Mouse (Mus musculus): ENCODE data around the gene Rere. TPM values are rescaled to one million over a fixed set of nuclear protein-coding genes. Genes with fewer than 3 reads are reported as not detected.

Rere gene
- polyA plus RNA-seq, 1 experiment: 26.2 TPM

- no peak overlapping the region for H3K4me3 ChIP-seq (ENCODE audit: control insufficient read depth, low read depth, low read length)
- H3K36me3 ChIP-seq (ENCODE audit: control insufficient read depth, insufficient read depth, low read length): no peaks in the 10 kb centered on the region
- H3K27ac ChIP-seq (ENCODE audit: control insufficient read depth, insufficient read depth, low read depth, low read length): no peak overlapping the region
- no peaks in the 10 kb centered on the region for H3K27me3 ChIP-seq (ENCODE audit: control insufficient read depth, insufficient read depth, low read length)
- TF ChIP-seq CTCF (IDR thresholded peaks at IDR 0.05; ENCODE audit: control insufficient read depth, insufficient read depth, insufficient replicate concordance, low read depth, low read length) (no peak), POLR2A (IDR thresholded peaks at IDR 0.05; ENCODE audit: control insufficient read depth, low read depth, low read length) (no peak)
- no peaks in the 10 kb centered on the region; the same call in 1 of the 2 replicates for H3K4me1 ChIP-seq (ENCODE audit: control insufficient read depth, insufficient read depth, low read length)
Measured at GRCm38 (mm10) chr4:150384405-150384804, 103.0 kb downstream of the Rere start.

DNA sequence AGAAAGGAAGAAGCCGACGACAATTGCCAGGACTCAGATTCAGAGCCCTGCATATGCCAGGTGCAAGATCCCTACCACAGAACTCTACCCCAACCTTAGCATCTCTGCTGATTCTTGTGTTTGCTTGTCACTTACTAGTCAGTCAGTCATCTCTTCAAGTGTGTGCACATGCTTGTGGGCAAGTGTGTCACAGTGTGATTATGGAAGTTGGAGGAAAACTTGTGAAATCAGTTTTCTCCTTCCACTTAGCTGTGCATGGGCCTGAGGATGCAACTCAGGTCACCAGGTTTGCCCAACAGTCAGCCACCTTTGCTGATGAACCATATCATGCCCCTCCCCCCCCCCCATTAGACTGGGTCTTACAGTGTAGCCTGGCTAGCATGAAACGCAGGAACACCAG lies 103.5 kb downstream of the Rere start:
- no peaks in the 10 kb centered on the region; the same call in 1 of the 2 replicates for H3K4me1 ChIP-seq (ENCODE audit: control insufficient read depth, insufficient read depth, low read length)
- H3K27ac ChIP-seq (ENCODE audit: control insufficient read depth, insufficient read depth, low read depth, low read length): no peak overlapping the region
- no peaks in the 10 kb centered on the region for H3K36me3 ChIP-seq (ENCODE audit: control insufficient read depth, insufficient read depth, low read length)
- no peaks in the 10 kb centered on the region for H3K27me3 ChIP-seq (ENCODE audit: control insufficient read depth, insufficient read depth, low read length)
- TF ChIP-seq CTCF (IDR thresholded peaks at IDR 0.05; ENCODE audit: control insufficient read depth, insufficient read depth, insufficient replicate concordance, low read depth, low read length) (no peak), POLR2A (IDR thresholded peaks at IDR 0.05; ENCODE audit: control insufficient read depth, low read depth, low read length) (no peak)
- no peak overlapping the region for H3K4me3 ChIP-seq (ENCODE audit: control insufficient read depth, low read depth, low read length)

DNA sequence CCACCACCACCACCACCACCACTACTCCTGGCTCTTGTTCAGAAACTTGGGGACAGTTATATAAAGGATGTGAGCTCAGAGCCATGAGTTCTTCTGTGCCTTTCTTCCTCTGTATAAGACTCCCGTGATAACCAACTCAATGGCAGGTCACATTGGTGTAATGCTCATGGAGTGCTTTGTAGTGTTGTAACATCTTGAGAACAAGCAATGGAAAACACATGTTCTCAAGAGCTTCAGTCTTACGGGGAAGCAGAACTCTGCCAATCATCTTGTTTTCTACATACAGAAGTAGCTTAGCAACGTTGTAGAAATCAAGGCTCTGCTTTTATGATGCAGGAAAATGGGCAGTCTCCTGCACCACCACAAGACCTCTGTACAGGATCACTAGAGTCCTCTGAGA lies 107.1 kb downstream of the Rere start:
- Histone ChIP-seq H3K4me1 (ENCODE audit: control insufficient read depth, insufficient read depth, low read length) (no peaks in the 10 kb centered on the region), H3K36me3 (ENCODE audit: control insufficient read depth, insufficient read depth, low read length) (no peaks in the 10 kb centered on the region), H3K4me3 (ENCODE audit: control insufficient read depth, low read depth, low read length) (no peak overlapping the region), H3K27me3 (ENCODE audit: control insufficient read depth, insufficient read depth, low read length) (no peaks in the 10 kb centered on the region), H3K27ac (ENCODE audit: control insufficient read depth, insufficient read depth, low read depth, low read length) (no peak overlapping the region)
- TF ChIP-seq CTCF (IDR thresholded peaks at IDR 0.05; ENCODE audit: control insufficient read depth, insufficient read depth, insufficient replicate concordance, low read depth, low read length): no peak
- no peak for TF ChIP-seq POLR2A (IDR thresholded peaks at IDR 0.05; ENCODE audit: control insufficient read depth, low read depth, low read length)

DNA sequence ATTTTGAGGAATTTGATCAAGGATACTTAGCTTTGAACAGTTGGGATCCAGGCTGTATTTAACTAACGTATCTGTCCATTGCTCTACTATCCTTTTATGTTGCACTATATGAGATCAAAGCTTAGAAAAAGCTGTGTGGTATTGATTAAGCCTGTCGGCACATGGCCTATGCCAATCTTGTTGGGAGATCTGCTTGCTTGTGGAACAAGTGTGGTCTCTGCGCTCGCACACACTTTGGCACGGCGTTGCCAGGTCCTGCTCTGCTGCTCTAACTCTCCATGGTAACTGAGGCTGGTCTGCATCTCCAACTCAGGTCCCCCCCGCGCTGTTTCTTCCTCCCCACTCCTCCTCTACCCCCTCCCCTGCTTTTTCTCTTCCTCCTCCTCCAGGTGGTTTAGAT lies 112.2 kb downstream of the Rere start:
- Histone ChIP-seq H3K4me3 (ENCODE audit: control insufficient read depth, low read depth, low read length) (no peak overlapping the region), H3K4me1 (ENCODE audit: control insufficient read depth, insufficient read depth, low read length) (peaks cover 10% of the 10 kb centered on the region), H3K36me3 (ENCODE audit: control insufficient read depth, insufficient read depth, low read length) (no peaks in the 10 kb centered on the region), H3K27ac (ENCODE audit: control insufficient read depth, insufficient read depth, low read depth, low read length) (no peak overlapping the region), H3K27me3 (ENCODE audit: control insufficient read depth, insufficient read depth, low read length) (no peaks in the 10 kb centered on the region)
- TF ChIP-seq CTCF (IDR thresholded peaks at IDR 0.05; ENCODE audit: control insufficient read depth, insufficient read depth, insufficient replicate concordance, low read depth, low read length): no peak

GRCm38 (mm10) chr4:150394091-150394490 lies 112.6 kb downstream of the Rere start:
- peaks cover 10% of the 10 kb centered on the region for H3K4me1 ChIP-seq (ENCODE audit: control insufficient read depth, insufficient read depth, low read length)
- TF ChIP-seq CTCF (IDR thresholded peaks at IDR 0.05; ENCODE audit: control insufficient read depth, insufficient read depth, insufficient replicate concordance, low read depth, low read length) (no peak), POLR2A (IDR thresholded peaks at IDR 0.05; ENCODE audit: control insufficient read depth, low read depth, low read length) (no peak)
- no peak overlapping the region for H3K27ac ChIP-seq (ENCODE audit: control insufficient read depth, insufficient read depth, low read depth, low read length)
- no peaks in the 10 kb centered on the region for H3K27me3 ChIP-seq (ENCODE audit: control insufficient read depth, insufficient read depth, low read length)
- no peak overlapping the region for H3K4me3 ChIP-seq (ENCODE audit: control insufficient read depth, low read depth, low read length)
- H3K36me3 ChIP-seq (ENCODE audit: control insufficient read depth, insufficient read depth, low read length): no peaks in the 10 kb centered on the region

- H3K4me1 ChIP-seq (ENCODE audit: control insufficient read depth, insufficient read depth, low read length): peaks cover 10% of the 10 kb centered on the region
- no peak overlapping the region for H3K4me3 ChIP-seq (ENCODE audit: control insufficient read depth, low read depth, low read length)
- no peak for TF ChIP-seq POLR2A (IDR thresholded peaks at IDR 0.05; ENCODE audit: control insufficient read depth, low read depth, low read length)
- H3K27me3 ChIP-seq (ENCODE audit: control insufficient read depth, insufficient read depth, low read length): no peaks in the 10 kb centered on the region
- no peaks in the 10 kb centered on the region for H3K36me3 ChIP-seq (ENCODE audit: control insufficient read depth, insufficient read depth, low read length)
- H3K27ac ChIP-seq (ENCODE audit: control insufficient read depth, insufficient read depth, low read depth, low read length): peak overlapping the region; percentile 74; the same call in 1 of the 2 replicates
Measured at GRCm38 (mm10) chr4:150396339-150396738, 114.9 kb downstream of the Rere start.

- peaks cover 12% of the 10 kb centered on the region for H3K4me1 ChIP-seq (ENCODE audit: control insufficient read depth, insufficient read depth, low read length)
- H3K4me3 ChIP-seq (ENCODE audit: control insufficient read depth, low read depth, low read length): no peak overlapping the region
- no peaks in the 10 kb centered on the region for H3K27me3 ChIP-seq (ENCODE audit: control insufficient read depth, insufficient read depth, low read length)
- H3K27ac ChIP-seq (ENCODE audit: control insufficient read depth, insufficient read depth, low read depth, low read length): peak overlapping the region; percentile 74
- H3K36me3 ChIP-seq (ENCODE audit: control insufficient read depth, insufficient read depth, low read length): no peaks in the 10 kb centered on the region
- TF ChIP-seq CTCF (IDR thresholded peaks at IDR 0.05; ENCODE audit: control insufficient read depth, insufficient read depth, insufficient replicate concordance, low read depth, low read length) (no peak), POLR2A (IDR thresholded peaks at IDR 0.05; ENCODE audit: control insufficient read depth, low read depth, low read length) (no peak)
Measured at GRCm38 (mm10) chr4:150396826-150397620, 115.6 kb downstream of the Rere start.
